Mouse (Mus musculus) forebrain, postnatal 0 days (tissue): ENCODE data around the gene Rasal3. TPM values are rescaled to one million over a fixed set of nuclear protein-coding genes. Genes with fewer than 3 reads are reported as not detected.

ENCODE experiments used
- ATAC-seq: fragments of 200-750 bp; cut with Nextera tagmentation; 2 replicates; pipeline ENCODE4 v1.8.0; 2017; ENCODE audit warnings: mild to moderate bottlenecking, moderate library complexity
- DNase-seq: peaks from one replicate; pipeline ENCODE4 v3.0.0-alpha.2; 2015
- H3K27ac ChIP-seq: fragments of 300-500 bp; sonication (generic); 2 replicates; pipeline ENCODE4 v1.5.1; 2014; ENCODE audit warnings: low read depth, mild to moderate bottlenecking, antibody characterized with exemption, low read length, moderate library complexity, mixed read lengths
- H3K27me3 ChIP-seq: fragments of 300-500 bp; sonication (generic); 2 replicates; pipeline ENCODE4 v1.6.1; 2014; ENCODE audit warnings: mild to moderate bottlenecking, low read length, mixed read lengths; ENCODE audit not compliant: insufficient read depth
- H3K36me3 ChIP-seq: fragments of 300-500 bp; sonication (generic); 2 replicates; pipeline ENCODE4 v1.6.1; 2014; ENCODE audit warnings: mild to moderate bottlenecking, moderate library complexity; ENCODE audit not compliant: insufficient read depth
- H3K4me1 ChIP-seq: fragments of 300-500 bp; sonication (generic); 2 replicates; pipeline ENCODE4 v1.6.1; 2014; ENCODE audit warnings: antibody characterized with exemption; ENCODE audit not compliant: insufficient read depth
- H3K4me2 ChIP-seq: fragments of 300-500 bp; sonication (generic); 2 replicates; pipeline ENCODE4 v1.6.1; 2014; ENCODE audit warnings: low read depth, mild to moderate bottlenecking, moderate library complexity
- H3K4me3 ChIP-seq: fragments of 300-500 bp; sonication (generic); 2 replicates; pipeline ENCODE4 v1.5.1; 2014; ENCODE audit warnings: low read depth, low read length, mixed read lengths
- H3K9ac ChIP-seq: fragments of 300-500 bp; sonication (generic); 2 replicates; pipeline ENCODE4 v1.6.1; 2014; ENCODE audit warnings: mild to moderate bottlenecking
- H3K9me3 ChIP-seq: fragments of 300-500 bp; sonication (generic); 2 replicates; pipeline ENCODE4 v1.6.1; 2016; ENCODE audit warnings: low read length
- CTCF ChIP-seq: sonication (generic); IDR thresholded peaks from 2 replicates; pipeline ENCODE4 v1.5.1; 2016; ENCODE audit warnings: antibody characterized with exemption, control low read depth, low read depth
- WGBS: fragments of 180-500 bp; shearing (Covaris S2); extraction: QIAGEN DNeasy Blood & Tissue Kit; methylation state at CpG from one replicate; pipeline ENCODE4 v1.1.7; 2014; 5-methylcytosine and 5-hydroxymethylcytosine counted together
- polyA plus RNA-seq: library from polyadenylated mRNA; unstranded; fragments of >200 nt; fragmentation: Nextera tagmentation; extraction: Ambion mirVana; gene quantifications from 2 replicates; pipeline ENCODE4 v1.2.1, GENCODE M21; 2015
- total RNA-seq: library from RNA; depleted of rRNA; stranded (reverse); fragments of >200 nt; gene quantifications from 2 replicates; pipeline ENCODE4 v1.2.3, GENCODE M21; 2014

The Rasal3 gene
- total and polyA plus RNA-seq, 2 experiments from 2014 or later, result 0.52 to 0.54 TPM

DNA sequence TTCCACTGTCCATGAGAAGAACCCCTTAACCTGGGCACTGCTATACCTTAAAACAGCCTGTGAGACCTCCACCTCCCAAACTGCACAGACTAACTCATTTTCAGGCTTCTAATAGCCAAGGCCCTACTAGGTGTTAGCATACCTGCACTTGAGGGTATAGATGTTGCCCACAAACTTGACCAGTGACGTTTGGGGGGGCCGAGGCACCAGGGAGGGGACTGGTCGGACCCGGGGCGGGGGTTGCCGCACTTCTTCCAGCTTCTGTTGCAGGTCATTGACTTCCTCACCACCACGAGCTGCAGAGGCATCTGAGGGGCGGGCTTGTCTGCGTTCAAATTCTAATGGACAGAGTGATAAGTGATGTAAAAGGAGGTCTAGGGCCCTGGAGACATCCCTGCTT is 47.1 kb downstream of the Rasal3 start:
- Histone ChIP-seq H3K4me3 (no peak overlapping the region), H3K36me3 (peaks cover 71% of the 10 kb centered on the region), H3K9me3 (no peaks in the 10 kb centered on the region), H3K4me1 (no peaks in the 10 kb centered on the region), H3K4me2 (no peak overlapping the region), H3K27ac (no peak overlapping the region), H3K27me3 (no peaks in the 10 kb centered on the region), H3K9ac (no peak overlapping the region)
- TF ChIP-seq CTCF, result no peak
- WGBS, result 88% methylated on average over 9 of the region's 9 CpGs
- DNase-seq (no peak), ATAC-seq (no peak)

DNA sequence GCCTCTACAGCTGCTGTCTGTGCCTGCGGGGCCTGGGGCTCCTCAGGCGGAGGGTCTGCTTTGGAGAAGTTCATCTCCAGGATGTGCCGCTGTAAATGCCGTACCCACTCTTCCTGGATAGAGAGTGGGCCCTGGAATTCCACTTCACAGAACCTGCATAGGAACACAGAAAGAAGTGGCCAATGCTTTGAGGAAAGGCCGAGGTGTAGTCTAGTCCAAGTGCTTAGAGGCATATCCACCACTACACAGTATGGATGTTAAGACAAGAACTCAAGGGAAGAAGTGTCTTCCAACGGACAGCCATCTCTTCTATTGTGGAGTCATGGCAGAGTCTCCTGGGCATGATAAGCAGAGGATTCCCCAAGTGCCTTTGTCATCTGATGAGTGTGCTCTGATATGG is 48.4 kb downstream of the Rasal3 start:
- no peak overlapping the region for H3K4me3 ChIP-seq
- DNase-seq, result no peak
- ATAC-seq, result no peak
- H3K27me3 ChIP-seq, result no peaks in the 10 kb centered on the region
- no peak overlapping the region for H3K9ac ChIP-seq
- TF ChIP-seq CTCF, result no peak
- H3K4me2 ChIP-seq, result no peak overlapping the region
- no peaks in the 10 kb centered on the region for H3K4me1 ChIP-seq
- no peaks in the 10 kb centered on the region for H3K9me3 ChIP-seq
- WGBS, result 88% methylated on average over 6 of the region's 6 CpGs
- no peak overlapping the region for H3K27ac ChIP-seq
- H3K36me3 ChIP-seq, result peaks cover 59% of the 10 kb centered on the region

DNA sequence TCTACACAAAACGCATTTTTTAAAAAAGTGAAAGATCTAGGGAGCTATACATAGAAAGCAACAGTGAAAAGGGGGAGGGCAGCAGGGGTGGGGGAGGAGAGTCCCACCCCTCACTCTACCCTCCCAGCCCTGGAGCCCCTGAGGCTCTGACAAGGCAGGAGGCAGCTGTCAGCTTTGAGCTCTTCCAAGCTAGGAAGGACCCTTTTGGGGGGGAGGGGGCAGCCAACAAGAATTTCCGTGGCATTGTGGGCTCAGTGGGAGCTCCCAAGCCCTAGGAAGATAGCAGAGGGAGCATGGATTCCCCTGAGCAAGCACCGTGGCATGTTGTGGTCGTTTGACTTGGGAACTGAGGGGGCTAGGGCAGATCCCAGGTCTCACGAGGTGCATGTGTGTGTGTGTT is 49.2 kb downstream of the Rasal3 start:
- ATAC-seq (no peak), DNase-seq (no peak)
- Histone ChIP-seq H3K27ac (no peak overlapping the region), H3K4me1 (no peaks in the 10 kb centered on the region), H3K36me3 (peaks cover 51% of the 10 kb centered on the region), H3K27me3 (no peaks in the 10 kb centered on the region), H3K4me3 (no peak overlapping the region), H3K4me2 (no peak overlapping the region), H3K9ac (no peak overlapping the region), H3K9me3 (no peaks in the 10 kb centered on the region)
- 55% methylated on average over 5 of the region's 5 CpGs for WGBS
- no peak for TF ChIP-seq CTCF

DNA sequence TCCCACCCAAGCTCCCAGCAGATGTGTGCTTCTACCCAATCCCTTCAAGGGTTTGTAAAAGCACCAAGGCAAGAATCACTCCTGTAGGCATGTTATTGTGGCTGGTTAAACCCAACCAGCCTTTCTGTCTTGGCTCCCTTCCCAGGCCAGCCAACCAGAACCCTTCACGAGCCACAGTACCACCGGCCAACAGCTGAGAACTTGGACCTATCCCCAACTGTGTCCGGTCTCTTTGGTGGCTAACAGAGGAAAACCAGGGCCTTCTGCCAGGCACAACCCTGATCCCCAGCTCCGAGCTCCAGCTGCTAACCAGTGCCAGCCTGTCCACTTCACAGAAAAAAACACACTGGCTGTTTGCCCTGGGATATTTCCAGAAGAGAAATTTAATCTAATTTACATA is 49.7 kb downstream of the Rasal3 start:
- Histone ChIP-seq H3K4me2 (no peak overlapping the region), H3K9ac (no peak overlapping the region), H3K4me1 (no peaks in the 10 kb centered on the region), H3K27ac (no peak overlapping the region), H3K36me3 (peaks cover 46% of the 10 kb centered on the region), H3K4me3 (no peak overlapping the region), H3K27me3 (no peaks in the 10 kb centered on the region), H3K9me3 (no peaks in the 10 kb centered on the region)
- no peak for TF ChIP-seq CTCF
- DNase-seq (peak; percentile 73), ATAC-seq (peak; percentile 12)
- 24% methylated on average over 4 of the region's 4 CpGs for WGBS

DNA sequence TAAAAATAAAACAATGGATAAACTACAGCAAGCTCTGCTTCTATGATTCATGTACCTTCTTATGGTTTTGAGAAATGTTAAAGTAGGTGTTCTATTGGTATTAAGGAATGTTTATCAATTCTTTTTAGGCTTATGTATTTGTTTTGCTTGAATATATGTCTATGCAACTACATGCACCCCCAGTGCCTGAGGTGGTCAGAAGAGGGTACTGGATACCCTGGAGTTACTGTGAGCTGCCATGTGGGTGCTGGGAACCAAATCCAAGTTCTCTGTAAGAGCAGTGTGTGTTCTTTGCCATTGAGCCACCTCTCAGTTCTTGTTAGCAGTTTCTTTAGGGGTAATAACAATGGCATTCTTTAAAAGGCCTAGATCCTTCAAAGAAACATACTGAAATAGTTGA is 51.7 kb downstream of the Rasal3 start:
- H3K9ac ChIP-seq, result no peak overlapping the region
- no peak overlapping the region for H3K4me3 ChIP-seq
- no peaks in the 10 kb centered on the region for H3K27me3 ChIP-seq
- no peaks in the 10 kb centered on the region for H3K4me1 ChIP-seq
- H3K9me3 ChIP-seq, result no peaks in the 10 kb centered on the region
- H3K4me2 ChIP-seq, result no peak overlapping the region
- ATAC-seq, result no peak
- TF ChIP-seq CTCF, result no peak
- H3K27ac ChIP-seq, result no peak overlapping the region
- DNase-seq, result no peak
- peaks cover 26% of the 10 kb centered on the region for H3K36me3 ChIP-seq

DNA sequence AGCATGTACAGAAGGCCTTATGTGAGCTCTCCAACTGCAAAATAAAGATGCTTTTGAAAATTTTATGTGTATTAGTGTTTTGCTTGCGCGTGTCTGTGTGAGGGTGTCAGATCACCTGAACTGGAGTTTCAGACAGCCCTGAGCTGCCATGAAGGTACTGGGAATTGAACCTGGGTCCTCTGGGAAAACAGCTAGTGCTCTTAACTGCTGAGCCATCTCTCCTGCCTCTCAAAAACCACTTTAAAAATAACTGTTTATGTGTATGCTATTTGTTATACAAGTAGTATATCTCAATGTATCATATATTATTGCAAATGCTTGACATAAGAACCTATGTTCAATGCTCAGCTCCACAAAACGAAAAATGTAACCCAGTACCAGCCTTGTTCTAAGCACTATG is 52.1 kb downstream of the Rasal3 start:
- H3K4me3 ChIP-seq, result peak overlapping the region; percentile 91; the same call in 1 of the 2 replicates
- WGBS, result 78% methylated on average over 3 of the region's 3 CpGs
- H3K4me1 ChIP-seq, result no peaks in the 10 kb centered on the region
- H3K36me3 ChIP-seq, result peaks cover 22% of the 10 kb centered on the region
- no peak for TF ChIP-seq CTCF
- H3K4me2 ChIP-seq, result peak overlapping the region; percentile 83; the same call in 1 of the 2 replicates
- H3K27ac ChIP-seq, result no peak overlapping the region
- no peak for DNase-seq
- no peak overlapping the region for H3K9ac ChIP-seq
- H3K27me3 ChIP-seq, result no peaks in the 10 kb centered on the region
- ATAC-seq, result no peak
- H3K9me3 ChIP-seq, result no peaks in the 10 kb centered on the region

DNA sequence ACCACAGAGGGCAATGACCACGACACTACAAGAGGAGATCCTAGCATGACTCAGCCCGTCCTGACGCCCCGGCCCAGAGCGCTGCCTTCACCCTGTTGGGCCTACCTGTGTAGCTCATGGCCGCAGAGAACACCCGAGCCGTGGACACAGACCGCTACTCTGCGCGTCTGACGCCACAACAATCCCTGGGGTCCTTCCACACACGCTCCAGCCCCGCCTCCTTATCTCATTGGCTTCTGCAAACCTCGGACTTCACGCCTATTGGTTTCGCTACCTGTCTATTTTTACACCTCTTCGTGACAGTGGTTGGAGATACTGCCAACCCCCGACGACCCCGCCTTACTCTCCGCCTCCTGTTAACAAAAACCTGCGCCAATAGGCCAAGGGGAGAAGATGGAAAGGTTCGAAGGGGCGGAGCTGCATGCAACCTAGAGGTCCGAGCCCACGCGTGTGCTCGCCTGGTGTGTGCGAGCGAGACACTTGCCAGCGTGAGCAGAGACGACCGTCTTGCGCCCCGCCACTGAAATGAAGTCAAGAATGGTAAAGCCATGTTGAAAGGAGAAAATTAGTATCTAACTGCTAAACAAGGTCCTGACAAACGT is 52.9 kb downstream of the Rasal3 start, which contains the start of gene Akap8l:
TSS of gene Akap8l (minus strand) at position 226 of the 602 bp plus-strand sequence.
- Histone ChIP-seq H3K4me3 (peak within 1 kb of the TSS; percentile 91), H3K4me2 (peak within 1 kb of the TSS; percentile 83), H3K9ac (peak within 1 kb of the TSS; percentile 91), H3K9me3 (no peaks in the 10 kb centered on the region), H3K4me1 (no peaks in the 10 kb centered on the region), H3K36me3 (peaks cover 14% of the 10 kb centered on the region), H3K27me3 (no peaks in the 10 kb centered on the region), H3K27ac (peak within 1 kb of the TSS; percentile 88)
- no peak for TF ChIP-seq CTCF
- peak; percentile 97 for ATAC-seq
- 2% methylated on average over 37 of the region's 37 CpGs for WGBS
- DNase-seq, result peak; percentile 98
